Mouse (Mus musculus): ENCODE data around the gene Slc26a6.

Gene Slc26a6

GRCm38 (mm10) chr9:108955846-108956245 is 102.8 kb downstream of the Slc26a6 start:
- no peak for DNase-seq (ENCODE audit: low spot score)
